Mouse (Mus musculus) cortical plate, adult 2 months (tissue): ENCODE measurements around the gene Mcoln3.

Experiments
- CTCF ChIP-seq: fragments of 200-500 bp; IDR thresholded peaks from 2 replicates; pipeline ENCODE4 v1.5.1; 2011; ENCODE audit warnings: mild to moderate bottlenecking, control low read depth, low read length; ENCODE audit not compliant: insufficient read depth; ENCODE audit errors: extremely low read depth
- POLR2A ChIP-seq: fragments of 200-500 bp; IDR thresholded peaks from 2 replicates; pipeline ENCODE4 v1.6.1; 2011; ENCODE audit warnings: mild to moderate bottlenecking, low read length, control low read depth; ENCODE audit not compliant: insufficient read depth; ENCODE audit errors: extremely low read depth

DNA sequence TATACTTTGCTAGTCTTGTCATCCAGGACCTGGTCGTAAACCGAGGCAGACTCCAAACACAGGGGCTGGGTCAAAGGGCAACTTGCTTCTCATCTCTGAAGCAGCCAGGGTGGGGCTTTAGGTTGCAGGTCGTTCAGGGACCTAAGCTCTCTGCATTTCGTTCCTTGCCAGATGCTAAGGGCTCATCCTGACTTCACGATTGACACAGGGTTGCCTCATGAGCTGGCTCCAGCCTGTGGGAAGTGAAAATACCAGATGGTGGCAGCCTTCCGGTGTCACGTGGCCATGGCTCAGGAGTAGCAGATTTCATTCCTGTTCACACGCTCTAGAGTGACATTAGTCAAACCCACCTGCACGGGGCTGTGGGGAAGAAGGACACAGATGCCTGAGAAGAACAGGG, 17.6 kb downstream of the Mcoln3 start:
- TF ChIP-seq CTCF (no peak), POLR2A (no peak)
